10 mouse cellular contexts compared by ENCODE assay signal in the genomic region with DNA sequence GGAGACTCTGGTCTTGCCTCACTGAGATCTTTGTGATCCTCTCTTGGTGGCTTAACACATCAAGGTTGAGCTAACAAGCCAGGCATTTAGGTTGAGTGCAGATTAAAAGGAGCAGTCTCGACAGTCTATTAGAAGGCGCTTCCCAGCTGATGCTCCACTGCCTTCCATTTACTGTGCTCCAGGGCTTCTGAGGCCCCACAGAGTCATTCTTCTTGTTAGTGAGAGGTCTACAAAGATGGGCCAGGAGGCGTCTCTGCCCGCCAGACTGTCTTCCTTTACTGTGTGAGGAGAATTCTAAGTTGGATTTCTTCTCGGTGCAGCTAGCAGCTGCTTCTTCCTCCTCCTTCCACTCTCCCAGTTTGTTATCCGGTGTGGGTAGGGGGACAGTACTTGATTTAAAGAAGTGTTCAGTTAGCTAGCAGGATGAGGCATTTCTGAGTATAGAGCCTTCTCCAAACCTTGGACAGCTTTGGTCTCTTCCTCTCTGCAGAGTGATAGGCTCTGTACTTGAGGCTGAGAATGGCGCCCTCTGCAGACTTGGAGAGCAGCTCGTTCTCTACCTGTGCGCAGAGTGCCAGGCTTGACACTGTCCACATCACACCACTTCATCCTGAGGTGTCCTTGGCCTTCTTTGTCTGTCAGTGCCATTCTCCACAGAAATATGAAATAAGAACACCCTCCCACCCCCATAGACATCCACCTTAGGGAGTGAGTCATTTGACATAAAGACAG. TPM values are rescaled to one million over a fixed set of nuclear protein-coding genes. Genes with fewer than 3 reads are reported as not detected.
DNase-seq lines count a peak whose midpoint lies in the region; ATAC-seq and TF ChIP-seq lines count a peak whose summit lies in the region.
"Had no signal": no experiment of that assay in that cellular context is flagged by ENCODE, and none has a peak within 500 bp of the region (broad histone marks: within the 10 kb centered on the region; RNA-seq: fewer than 3 reads in every experiment).

No protein-coding gene starts in this region.

- no peak overlapping the region for H3K4me3 ChIP-seq in hindbrain, embryonic 10.5 days
- H3K4me3 ChIP-seq in hindbrain, embryonic 16.5 days (ENCODE audit: low read length): no peak overlapping the region
- H3K4me3 ChIP-seq in neural tube, embryonic 13.5 days: no peak overlapping the region
- H3K4me3 ChIP-seq in small intestine, adult 2 months (ENCODE audit: low read depth, low read length): no peak overlapping the region
- H3K4me3 ChIP-seq: heart, embryonic 13.5 days had no signal

- TF ChIP-seq CTCF in brain, embryonic 14.5 days (IDR thresholded peaks at IDR 0.05; ENCODE audit: borderline replicate concordance, extremely low read depth, insufficient read depth, insufficient read length): peak; percentile 21; the same call in 1 of the 2 replicates
- peak; percentile 13; the same call in 1 of the 2 replicates for TF ChIP-seq CTCF in small intestine, adult 2 months (IDR thresholded peaks at IDR 0.05; ENCODE audit: extremely low read depth, insufficient read length, insufficient replicate concordance, low read depth, low read length)

- 71% methylated on average over 9 of the region's 9 CpGs for WGBS in hindbrain, embryonic 10.5 days
- 56% methylated on average over 9 of the region's 9 CpGs for WGBS in hindbrain, embryonic 16.5 days
- 54% methylated on average over 9 of the region's 9 CpGs for WGBS in neural tube, embryonic 13.5 days
- WGBS in small intestine, adult 2 months: 88% methylated on average over 9 of the region's 9 CpGs

- H3K4me2 ChIP-seq in hindbrain, embryonic 16.5 days (ENCODE audit: low read length): no peak overlapping the region
- no peak overlapping the region for H3K4me2 ChIP-seq in neural tube, embryonic 13.5 days
- H3K4me2 ChIP-seq: heart, embryonic 13.5 days had no signal

- H3K4me1 ChIP-seq in hindbrain, embryonic 10.5 days (replicated peaks): peaks cover 19% of the 10 kb centered on the region
- peaks cover 17% of the 10 kb centered on the region for H3K4me1 ChIP-seq in hindbrain, embryonic 16.5 days (ENCODE audit: control insufficient read depth, insufficient read depth, low read depth, low read length)
- peaks cover 54% of the 10 kb centered on the region for H3K4me1 ChIP-seq in neural tube, embryonic 13.5 days (replicated peaks)
- H3K4me1 ChIP-seq in small intestine, adult 2 months (ENCODE audit: control insufficient read depth, insufficient read depth, insufficient read length, low read length): peaks cover 15% of the 10 kb centered on the region

- TF ChIP-seq POLR2A in brain, embryonic 14.5 days (IDR thresholded peaks at IDR 0.05; ENCODE audit: borderline replicate concordance, extremely low read depth, insufficient read depth, insufficient read length, poor library complexity, severe bottlenecking): no peak
- TF ChIP-seq POLR2A in small intestine, adult 2 months (IDR thresholded peaks at IDR 0.05; ENCODE audit: low read depth, low read length): no peak

- H3K9me3 ChIP-seq in hindbrain, embryonic 10.5 days: no peaks in the 10 kb centered on the region
- no peaks in the 10 kb centered on the region for H3K9me3 ChIP-seq in hindbrain, embryonic 16.5 days (ENCODE audit: control insufficient read depth, low read length)
- no peaks in the 10 kb centered on the region for H3K9me3 ChIP-seq in neural tube, embryonic 13.5 days
- H3K9me3 ChIP-seq: heart, embryonic 13.5 days had no signal

- no peaks in the 10 kb centered on the region for H3K36me3 ChIP-seq in hindbrain, embryonic 10.5 days
- no peaks in the 10 kb centered on the region for H3K36me3 ChIP-seq in hindbrain, embryonic 16.5 days (ENCODE audit: control insufficient read depth, insufficient read depth, low read length)
- H3K36me3 ChIP-seq in neural tube, embryonic 13.5 days: no peaks in the 10 kb centered on the region
- H3K36me3 ChIP-seq in small intestine, adult 2 months (ENCODE audit: control insufficient read depth, insufficient read depth, low read length): no peaks in the 10 kb centered on the region
- H3K36me3 ChIP-seq: heart, embryonic 13.5 days had no signal

- ATAC-seq in hindbrain, embryonic 16.5 days: no peak
- no peak for ATAC-seq in neural tube, embryonic 13.5 days (ENCODE audit: low read depth)

- no peak overlapping the region for H3K9ac ChIP-seq in hindbrain, embryonic 16.5 days (ENCODE audit: low read depth, low read length)
- no peak overlapping the region for H3K9ac ChIP-seq in neural tube, embryonic 13.5 days
- H3K9ac ChIP-seq: heart, embryonic 13.5 days had no signal

- H3K27me3 ChIP-seq in hindbrain, embryonic 10.5 days (ENCODE audit: insufficient read depth, poor library complexity, severe bottlenecking): no peaks in the 10 kb centered on the region
- H3K27me3 ChIP-seq in hindbrain, embryonic 16.5 days (replicated peaks; ENCODE audit: control insufficient read depth, insufficient read depth, low read length): no peaks in the 10 kb centered on the region
- no peaks in the 10 kb centered on the region for H3K27me3 ChIP-seq in neural tube, embryonic 13.5 days
- H3K27me3 ChIP-seq in small intestine, adult 2 months (ENCODE audit: control insufficient read depth, insufficient read depth, low read length): no peaks in the 10 kb centered on the region
- H3K27me3 ChIP-seq: heart, embryonic 13.5 days had no signal

- 0 out of 2 replicates have a peak overlapping the region, but pooled peaks have one; percentile 4 for H3K27ac ChIP-seq in hindbrain, embryonic 10.5 days
- no peak overlapping the region for H3K27ac ChIP-seq in hindbrain, embryonic 16.5 days (ENCODE audit: low read depth, low read length)
- H3K27ac ChIP-seq in neural tube, embryonic 13.5 days (replicated peaks): peak overlapping the region; percentile 33; the same call in 1 of the 2 replicates
- no peak overlapping the region for H3K27ac ChIP-seq in small intestine, adult 2 months (ENCODE audit: insufficient read depth, low read depth, low read length)
- H3K27ac ChIP-seq: heart, embryonic 13.5 days had no signal

- DNase-seq in hindbrain, embryonic 10.5 days (ENCODE audit: low spot score): no peak
- no peak for DNase-seq in neural tube, embryonic 10.5 days (ENCODE audit: extremely low spot score, low spot score)
- DNase-seq in brain, embryonic 14.5 days (ENCODE audit: low read depth): peak; percentile 58
- DNase-seq in layer of hippocampus, adult 9-11 months: no peak
- DNase-seq: cerebellum, adult 9-11 months; kidney, postnatal 14 days had no signal

RNA-seq across cellular contexts. Expression of a gene that starts 57.3 kb away (rescaled TPM):
- polyA plus RNA-seq in hindbrain, embryonic 10.5 days (2016; fragmentation: Nextera tagmentation; extraction: Ambion mirVana): 66.7 and 70.2 TPM in 2 replicates
- 60.2 and 63.3 TPM in 2 replicates for polyA plus RNA-seq in hindbrain, embryonic 16.5 days (2015; fragmentation: Nextera tagmentation; extraction: Ambion mirVana)
- polyA plus RNA-seq in neural tube, embryonic 13.5 days (2015; fragmentation: Nextera tagmentation; extraction: Ambion mirVana): 68.1 and 73.4 TPM in 2 replicates
- 64.9 and 105 TPM in 2 replicates for polyA plus RNA-seq in brain, embryonic 14.5 days (2012; rRNA removed)
- polyA plus RNA-seq in small intestine, adult 2 months (2012; rRNA removed): 20.8 and 33.3 TPM in 2 replicates

Comparison
In these comparisons a context has a peak if more than half of its experiments do, and no peak if none do; other contexts are left out.
1. H3K27ac ChIP-seq: peak in hindbrain, embryonic 10.5 days (single experiment) and neural tube, embryonic 13.5 days (single experiment); none in hindbrain, embryonic 16.5 days (single experiment) and small intestine, adult 2 months (single experiment).